Mouse (Mus musculus) CH12F3 (cell line): Measurements from ENCODE around the gene Gabrb2.

ENCODE experiments used
- in situ Hi-C: fragments of 300-500 bp; cut with MboI; formaldehyde crosslinking; loops from 2 replicates; pipeline ENCODE4 v1.14.3; 2020; ENCODE audit warnings: low sequenced_read_pairs

Gene Gabrb2

GRCm38 (mm10) chr11:42528226-42528881 is 108.8 kb downstream of the Gabrb2 start:
- in situ Hi-C loops = no loop called here

- in situ Hi-C loops = no loop called here
Measured at GRCm38 (mm10) chr11:42532577-42532976, 113.0 kb downstream of the Gabrb2 start.

GRCm38 (mm10) chr11:42535286-42535685 is 115.7 kb downstream of the Gabrb2 start:
- in situ Hi-C loops = no loop called here

GRCm38 (mm10) chr11:42535861-42536260 is 116.3 kb downstream of the Gabrb2 start:
- in situ Hi-C loops = no loop called here

GRCm38 (mm10) chr11:42542861-42543260 is 123.3 kb downstream of the Gabrb2 start:
- in situ Hi-C loops = no loop called here

GRCm38 (mm10) chr11:42566023-42566422 is 146.5 kb downstream of the Gabrb2 start:
- in situ Hi-C loops = no loop called here

- in situ Hi-C loops = no loop called here
Measured at GRCm38 (mm10) chr11:42571467-42571866, 151.9 kb downstream of the Gabrb2 start.

GRCm38 (mm10) chr11:42575146-42575873 is 155.8 kb downstream of the Gabrb2 start:
- in situ Hi-C loops = no loop called here

- in situ Hi-C loops = no loop called here
Measured at GRCm38 (mm10) chr11:42579804-42580203, 160.2 kb downstream of the Gabrb2 start.

- in situ Hi-C loops = no loop called here
Measured at GRCm38 (mm10) chr11:42581123-42581522, 161.6 kb downstream of the Gabrb2 start.

- in situ Hi-C loops = no loop called here
Measured at GRCm38 (mm10) chr11:42581753-42582152, 162.2 kb downstream of the Gabrb2 start.

GRCm38 (mm10) chr11:42592418-42592817 is 172.9 kb downstream of the Gabrb2 start:
- in situ Hi-C loops = no loop called here

GRCm38 (mm10) chr11:42606225-42606624 is 186.7 kb downstream of the Gabrb2 start:
- in situ Hi-C loops = no loop called here

GRCm38 (mm10) chr11:42609128-42609763 is 189.7 kb downstream of the Gabrb2 start:
- in situ Hi-C loops = no loop called here

GRCm38 (mm10) chr11:42618195-42618594 is 198.6 kb downstream of the Gabrb2 start:
- in situ Hi-C loops = no loop called here

GRCm38 (mm10) chr11:42621109-42621508 is 201.6 kb downstream of the Gabrb2 start:
- in situ Hi-C loops = no loop called here

- in situ Hi-C loops = no loop called here
Measured at GRCm38 (mm10) chr11:42650111-42650510, 230.6 kb downstream of the Gabrb2 start.

GRCm38 (mm10) chr11:42651572-42651971 is 232.0 kb downstream of the Gabrb2 start:
- in situ Hi-C loops = no loop called here

GRCm38 (mm10) chr11:42654189-42654588 is 234.6 kb downstream of the Gabrb2 start:
- in situ Hi-C loops = no loop called here

- in situ Hi-C loops = no loop called here
Measured at GRCm38 (mm10) chr11:42668657-42669056, 249.1 kb downstream of the Gabrb2 start.
